Mouse (Mus musculus): ENCODE results near the gene Gm21093. TPM values are rescaled to one million over a fixed set of nuclear protein-coding genes. Genes with fewer than 3 reads are reported as not detected.
"Not testable (repeated sequence)": the region's sequence is repeated elsewhere in the genome, so short reads cannot be mapped to it uniquely, and the experiment has no call there.

Gene Gm21093
- polyA plus RNA-seq (2014; fragmentation: Nextera tagmentation; extraction: Ambion mirVana) = not detected in 2 replicates

DNA sequence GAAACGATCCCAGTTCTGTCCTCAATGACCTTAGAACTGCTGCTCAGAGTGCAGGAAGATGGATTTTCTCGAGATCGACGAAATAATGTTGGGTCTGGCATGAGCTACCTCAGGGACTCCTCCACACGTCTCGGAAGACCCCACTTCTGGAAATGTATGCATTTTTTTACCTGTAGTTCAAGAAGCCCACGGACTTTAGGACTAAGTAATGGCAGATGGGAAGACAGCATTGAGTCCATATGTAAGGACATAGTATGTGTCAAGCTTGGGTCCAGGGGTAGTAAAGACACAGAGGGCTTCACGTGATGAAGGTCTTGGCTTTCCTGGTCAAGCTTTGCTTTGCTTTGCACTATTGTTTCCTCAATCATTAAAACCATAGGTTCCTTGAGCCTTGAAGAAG, at the start of gene Gm21093:
Gm21093 (minus strand) TSS at position 101 of the 400 bp plus-strand sequence.
- WGBS = no CpG with 5 or more reads among the region's 8 CpGs
- not testable (repeated sequence) for H3K4me1 ChIP-seq (replicated peaks; ENCODE audit: control insufficient read depth, insufficient read depth, low read length); H3K9me3 ChIP-seq (ENCODE audit: control insufficient read depth, low read length); H3K4me2 ChIP-seq (ENCODE audit: low read depth, low read length, severe bottlenecking); ATAC-seq (replicated peaks; ENCODE audit: low FRiP score); DNase-seq (ENCODE audit: low spot score); H3K4me3 ChIP-seq (ENCODE audit: low read depth, low read length); H3K27ac ChIP-seq (ENCODE audit: low read depth, low read length); H3K9ac ChIP-seq (ENCODE audit: low read length); H3K27me3 ChIP-seq (ENCODE audit: control insufficient read depth, insufficient read depth, low read length); H3K36me3 ChIP-seq (ENCODE audit: control insufficient read depth, insufficient read depth, low read length)

Other genes starting within 250 kb of the Gm21093 start
- not detected in 2 replicates for gene Gm21541, start 131.1 kb downstream of the Gm21093 start, polyA plus RNA-seq (2014; fragmentation: Nextera tagmentation; extraction: Ambion mirVana)
- 2.7 and 3.9 TPM in 2 replicates for gene Gm20878, start 93.2 kb downstream of the Gm21093 start, polyA plus RNA-seq (2014; fragmentation: Nextera tagmentation; extraction: Ambion mirVana)
- not detected in 2 replicates for gene Fam205a4, start 68.7 kb downstream of the Gm21093 start, polyA plus RNA-seq (2014; fragmentation: Nextera tagmentation; extraction: Ambion mirVana)
- gene Gm3893, start 56.5 kb upstream of the Gm21093 start, polyA plus RNA-seq (2014; fragmentation: Nextera tagmentation; extraction: Ambion mirVana) = not detected in 2 replicates
- gene Gm13304, start 80.1 kb upstream of the Gm21093 start, polyA plus RNA-seq (2014; fragmentation: Nextera tagmentation; extraction: Ambion mirVana) = not detected in 2 replicates
- gene Gm13306, start 118.7 kb upstream of the Gm21093 start, polyA plus RNA-seq (2014; fragmentation: Nextera tagmentation; extraction: Ambion mirVana) = not detected in 2 replicates
- not detected in 2 replicates for gene Gm13305, start 133.9 kb upstream of the Gm21093 start, polyA plus RNA-seq (2014; fragmentation: Nextera tagmentation; extraction: Ambion mirVana)
- not detected in 2 replicates for gene Gm10600, start 205.9 kb upstream of the Gm21093 start, polyA plus RNA-seq (2014; fragmentation: Nextera tagmentation; extraction: Ambion mirVana)
- not detected in 2 replicates for gene Ccl21b, start 221.0 kb upstream of the Gm21093 start, polyA plus RNA-seq (2014; fragmentation: Nextera tagmentation; extraction: Ambion mirVana)

Measured in forebrain, embryonic 11.5 days (tissue).